Mouse (Mus musculus): ENCODE data around the gene Matn1. TPM values are rescaled to one million over a fixed set of nuclear protein-coding genes. Genes with fewer than 3 reads are reported as not detected.

Matn1 gene
- total RNA-seq, 2 experiments from 2014 or later = 2.3 TPM

GRCm38 (mm10) chr4:130973332-130974263 is 29.4 kb downstream of the Matn1 start:
- DNase-seq (ENCODE audit: low spot score in 2 of 2) = peak; percentile 60 to 83

- no peak for DNase-seq (ENCODE audit: low spot score in 2 of 2)
Measured at GRCm38 (mm10) chr4:130978981-130979380, 34.8 kb downstream of the Matn1 start.

- DNase-seq (ENCODE audit: low spot score in 2 of 2) = peak; percentile 14 to 22
Measured at GRCm38 (mm10) chr4:130984416-130985182, 40.4 kb downstream of the Matn1 start.

DNA sequence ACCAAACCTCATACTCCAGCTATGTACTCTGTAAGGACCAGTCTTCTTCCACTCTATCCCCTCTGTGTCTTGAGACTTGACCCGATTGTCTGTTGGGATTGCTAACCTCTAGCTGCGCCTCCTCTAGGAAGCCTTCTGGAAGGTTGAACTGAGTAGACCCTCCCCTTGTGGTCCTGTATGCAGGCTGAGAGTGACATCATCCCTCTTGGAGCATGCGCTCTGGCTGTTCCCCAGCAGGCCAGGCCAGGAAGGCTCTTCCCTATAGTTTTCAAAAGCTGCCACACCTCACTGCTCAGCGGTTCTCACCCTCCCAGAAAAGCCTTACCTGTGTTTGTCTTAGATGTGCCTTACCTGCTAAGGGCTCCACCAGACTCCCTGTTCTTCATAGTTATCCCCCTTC is 42.9 kb downstream of the Matn1 start:
- no peak for DNase-seq (ENCODE audit: low spot score in 2 of 2)

- no peak for DNase-seq (ENCODE audit: low spot score in 2 of 2)
Measured at GRCm38 (mm10) chr4:130988219-130988839, 44.1 kb downstream of the Matn1 start.

DNA sequence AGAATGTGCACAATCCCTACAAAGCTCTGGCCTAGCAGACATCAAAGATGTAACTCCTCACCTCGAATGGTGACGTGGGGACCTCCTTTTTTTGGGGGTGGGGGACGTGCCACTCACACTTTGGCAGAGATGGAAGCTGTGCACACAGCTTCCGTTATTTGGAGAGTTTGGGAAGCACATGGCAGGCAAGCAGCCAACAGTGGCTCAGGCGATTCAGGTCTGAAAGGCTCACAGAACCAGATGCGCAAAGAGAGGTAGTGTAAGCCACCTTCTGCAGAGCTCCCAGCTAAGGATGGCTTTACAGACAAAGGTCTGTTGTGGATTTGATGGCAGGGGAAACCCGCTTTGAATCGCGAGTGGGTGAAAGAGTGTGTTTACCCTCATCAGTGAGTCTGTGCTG is 45.0 kb downstream of the Matn1 start:
- DNase-seq (ENCODE audit: low spot score in 2 of 2) = peak in 1 of 2 experiments; percentile 23

- DNase-seq (ENCODE audit: low spot score in 2 of 2) = no peak
Measured at GRCm38 (mm10) chr4:130990966-130991365, 46.8 kb downstream of the Matn1 start.

DNA sequence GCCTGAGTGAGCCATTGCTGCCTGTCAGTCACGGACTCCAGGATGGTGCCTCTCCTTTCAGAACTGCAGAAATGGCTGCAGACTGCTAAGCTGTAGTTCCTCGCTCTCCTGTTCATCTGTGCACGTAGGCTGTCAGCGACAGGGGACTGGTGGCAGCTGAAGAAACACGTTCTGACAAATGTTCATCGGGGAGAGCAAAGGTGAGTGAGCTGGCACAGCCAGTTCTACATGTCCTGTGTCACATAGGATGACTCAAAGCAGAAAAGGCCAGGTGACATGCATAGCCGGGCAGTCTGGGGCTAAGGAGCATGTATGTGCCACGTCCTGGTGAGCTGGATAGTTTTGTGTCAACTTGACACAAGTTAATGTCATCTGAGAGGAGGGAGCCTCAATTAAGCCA is 50.4 kb downstream of the Matn1 start:
- DNase-seq (ENCODE audit: low spot score in 2 of 2) = no peak

GRCm38 (mm10) chr4:130999744-131000527 is 55.8 kb downstream of the Matn1 start:
- no peak for DNase-seq (ENCODE audit: low spot score in 2 of 2)

GRCm38 (mm10) chr4:131000614-131001178 is 56.5 kb downstream of the Matn1 start:
- DNase-seq (ENCODE audit: low spot score in 2 of 2) = no peak

Other genes with a start within 250 kb of the Matn1 start
- 100 to 1,000 TPM; 220 to 233 TPM for gene Sdc3, start 151.8 kb upstream of the Matn1 start, total RNA-seq (2021)
- 10 to 100 TPM; 33.2 to 37.8 TPM for gene Laptm5, start 31.3 kb upstream of the Matn1 start, total RNA-seq (2021)